Mouse (Mus musculus) left cerebral cortex, adult 9 months (tissue): ENCODE measurements around the gene Slc16a10.

Experiments used
- DNase-seq, 2 experiments: peaks; one replicate each; pipeline ENCODE4 v3.0.0; 2022; ENCODE audit warnings: low spot score in 2 of 2

Gene Slc16a10

DNA sequence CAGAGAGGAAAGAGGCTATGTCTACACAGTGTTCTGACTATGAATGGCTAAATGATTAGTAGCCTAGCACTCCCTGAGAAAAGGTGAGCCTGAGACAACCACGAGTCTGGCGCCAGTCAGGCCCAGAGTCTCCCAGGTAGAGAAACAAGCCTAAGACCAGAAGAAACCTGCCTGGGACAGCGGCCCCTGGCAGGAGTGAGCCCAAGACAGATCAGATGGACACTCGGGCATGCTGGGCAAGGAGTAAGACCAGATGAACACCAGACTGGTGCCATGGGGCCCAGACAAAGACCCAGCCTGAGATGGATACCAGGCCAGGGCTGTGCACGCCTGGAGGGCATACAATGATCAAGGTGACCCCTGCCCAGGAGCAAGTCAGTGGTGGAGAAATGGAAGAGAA lies 32.5 kb downstream of the Slc16a10 start:
- no peak for DNase-seq

DNA sequence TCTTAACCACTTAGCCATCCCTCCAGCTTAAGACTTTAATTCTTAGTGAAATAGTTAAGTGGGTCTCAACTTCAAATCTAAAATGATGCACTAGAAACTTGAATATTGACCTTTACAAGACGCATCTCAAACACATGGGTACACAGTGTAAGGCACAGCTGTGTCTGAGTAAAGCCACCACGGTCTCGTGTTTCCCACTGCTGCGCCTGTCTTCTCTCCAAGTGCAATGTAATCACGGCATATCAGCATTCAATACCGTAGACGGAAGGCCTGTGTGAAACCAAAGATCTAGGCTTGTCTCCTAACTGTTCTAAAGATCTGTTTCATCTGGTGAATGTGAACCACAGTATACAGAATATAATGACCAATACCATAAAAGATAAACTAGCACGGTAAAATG lies 33.1 kb downstream of the Slc16a10 start:
- no peak for DNase-seq

DNA sequence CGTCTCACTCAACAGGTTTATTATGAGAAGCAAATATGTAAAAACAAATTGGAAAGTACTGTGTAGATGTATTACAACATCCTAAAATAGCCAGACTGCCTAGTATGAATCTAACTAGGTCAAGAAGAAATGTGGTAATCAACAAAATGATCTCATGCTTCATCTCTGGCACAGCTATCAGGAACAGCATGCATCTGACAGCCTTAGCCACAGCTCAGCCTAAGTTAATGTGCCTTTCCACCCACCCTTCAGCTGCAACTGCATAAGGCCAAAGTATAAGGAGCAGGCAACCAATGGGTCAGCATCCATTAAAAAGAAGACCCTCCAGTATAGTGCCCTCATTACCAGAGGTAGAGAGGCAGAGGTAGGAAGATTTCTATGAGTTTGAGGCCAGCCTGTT lies 34.1 kb downstream of the Slc16a10 start:
- peak in 1 of 2 experiments; percentile 42 for DNase-seq

DNA sequence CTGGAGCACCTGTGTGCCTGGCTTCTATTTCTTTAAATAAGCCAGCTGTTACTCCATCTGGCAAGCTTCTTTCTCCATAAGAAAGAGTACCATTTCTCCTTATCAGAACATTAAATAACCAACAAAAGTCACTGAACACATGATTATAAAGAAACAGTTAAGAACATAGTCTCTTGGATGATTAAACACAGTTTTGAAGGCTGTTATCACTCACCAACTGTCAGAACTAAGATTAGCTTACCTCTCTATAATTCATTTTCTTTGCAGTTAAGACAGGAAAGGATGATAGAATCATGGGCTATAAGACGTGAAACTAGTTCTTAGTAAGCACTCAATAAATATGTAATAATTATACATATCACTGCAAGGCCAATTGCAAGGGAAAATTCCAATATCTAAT lies 36.9 kb downstream of the Slc16a10 start:
- DNase-seq = no peak

DNA sequence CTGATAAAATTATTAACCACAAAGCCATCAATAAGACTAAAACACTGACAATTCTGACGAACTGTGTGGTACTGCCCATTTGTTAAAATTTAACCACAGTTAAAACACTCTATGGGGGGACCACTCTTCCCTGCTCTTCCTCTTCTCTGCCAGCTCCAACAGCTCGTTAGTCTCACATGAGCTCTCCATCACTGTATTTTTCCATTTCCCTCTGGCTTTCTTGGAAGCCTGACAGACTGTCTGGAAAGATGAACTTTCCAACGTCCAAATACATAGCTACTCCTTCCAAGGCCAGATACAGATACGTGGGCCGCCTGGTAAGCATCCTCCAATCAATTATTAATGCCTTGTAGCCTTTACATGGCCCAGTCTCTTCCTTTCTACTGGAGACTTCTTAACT lies 38.3 kb downstream of the Slc16a10 start:
- DNase-seq = no peak

DNA sequence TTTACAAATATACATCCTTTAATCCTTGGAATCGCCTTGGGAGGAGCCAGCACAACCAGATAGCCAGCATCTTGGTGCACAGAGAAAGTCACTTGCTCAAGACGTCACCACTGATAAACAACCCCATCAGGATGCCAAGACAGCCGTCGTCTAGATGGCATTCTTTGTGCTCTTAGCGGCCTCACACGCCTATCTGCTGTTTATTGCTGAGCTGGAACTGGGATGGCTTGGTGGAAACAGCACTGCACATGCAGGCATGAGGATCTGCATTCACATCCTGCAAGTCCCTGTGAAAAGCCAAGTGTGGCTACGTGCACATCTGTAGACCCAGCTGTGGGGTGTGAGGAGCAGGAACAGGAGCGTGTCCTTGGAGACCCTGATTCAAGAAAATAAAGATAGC lies 39.1 kb downstream of the Slc16a10 start:
- no peak for DNase-seq

DNA sequence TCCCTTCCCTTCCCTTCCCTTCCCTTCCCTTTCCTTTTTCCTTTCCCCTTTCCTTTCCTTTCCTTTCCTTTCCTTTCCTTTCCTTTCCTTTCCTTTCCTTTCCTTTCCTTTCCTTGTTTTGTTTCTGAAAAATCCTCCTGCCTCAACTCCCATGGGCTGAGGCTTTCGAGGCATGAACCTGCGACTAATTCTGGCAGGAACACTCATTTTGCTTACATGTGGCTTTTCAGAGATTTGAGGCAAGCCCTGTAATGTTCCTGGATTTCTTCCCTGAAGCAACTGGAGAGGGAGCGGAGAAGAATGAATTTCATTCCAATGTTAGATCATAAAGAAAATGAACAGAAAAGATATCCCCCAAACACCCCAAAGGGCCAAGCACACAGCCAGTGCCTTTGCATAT lies 39.9 kb downstream of the Slc16a10 start:
- DNase-seq = no peak

DNA sequence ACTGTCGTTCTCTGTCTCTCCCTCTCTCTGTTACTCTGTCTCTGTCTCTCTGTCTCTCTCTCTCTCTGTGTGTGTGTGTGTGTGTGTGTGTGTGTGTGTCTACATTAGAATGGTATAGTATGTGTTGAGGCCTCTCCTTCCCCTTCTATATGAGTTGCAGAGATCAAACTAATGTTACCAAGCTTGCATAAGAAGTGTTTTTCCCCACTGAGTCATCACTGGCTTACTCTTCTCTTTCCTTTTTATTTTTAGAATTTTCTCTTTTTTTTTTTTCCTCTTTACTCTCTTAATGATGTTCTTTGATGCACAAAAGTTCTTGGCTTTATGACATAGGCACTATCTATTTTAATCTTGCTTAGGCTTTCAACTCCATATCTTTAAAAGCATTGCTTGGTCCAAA lies 43.6 kb downstream of the Slc16a10 start:
- no peak for DNase-seq

DNA sequence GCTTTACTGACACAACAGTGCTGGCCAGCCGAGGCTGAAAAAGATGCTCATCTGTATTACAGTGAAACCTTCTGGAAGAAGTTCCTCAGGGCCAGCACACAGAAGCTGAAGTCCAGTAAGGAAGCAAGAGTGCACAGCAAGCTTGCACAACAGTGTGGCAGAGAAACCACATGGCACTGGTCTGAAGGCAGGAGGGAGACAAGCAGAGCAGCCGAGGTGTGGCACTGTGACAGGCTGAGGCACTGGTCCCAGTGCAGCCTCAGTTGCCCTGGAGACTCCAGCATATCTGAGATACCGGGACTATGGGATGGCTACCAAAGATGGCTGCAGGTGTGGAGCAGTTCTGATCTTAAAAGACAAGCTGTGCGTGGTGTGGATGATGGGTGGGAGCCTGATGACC lies 44.5 kb downstream of the Slc16a10 start:
- DNase-seq = no peak

DNA sequence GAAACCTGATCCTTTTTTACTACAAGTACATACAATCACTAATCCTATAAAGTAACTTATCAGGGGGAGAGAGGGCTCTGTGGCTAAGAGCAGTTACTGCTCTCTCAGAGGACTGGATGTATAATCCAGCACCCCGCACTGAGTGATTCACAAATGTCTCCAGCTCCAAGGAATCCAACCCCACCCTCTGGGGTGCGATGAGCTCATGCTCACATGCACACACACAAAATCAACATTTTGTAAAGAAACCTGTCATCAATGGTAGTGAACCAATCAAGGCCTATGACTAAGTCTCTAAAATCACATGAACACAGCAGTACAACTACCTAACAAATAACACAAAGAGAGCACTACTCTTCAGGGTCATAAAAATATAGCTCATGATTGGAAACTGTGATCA lies 47.3 kb downstream of the Slc16a10 start:
- DNase-seq = no peak

DNA sequence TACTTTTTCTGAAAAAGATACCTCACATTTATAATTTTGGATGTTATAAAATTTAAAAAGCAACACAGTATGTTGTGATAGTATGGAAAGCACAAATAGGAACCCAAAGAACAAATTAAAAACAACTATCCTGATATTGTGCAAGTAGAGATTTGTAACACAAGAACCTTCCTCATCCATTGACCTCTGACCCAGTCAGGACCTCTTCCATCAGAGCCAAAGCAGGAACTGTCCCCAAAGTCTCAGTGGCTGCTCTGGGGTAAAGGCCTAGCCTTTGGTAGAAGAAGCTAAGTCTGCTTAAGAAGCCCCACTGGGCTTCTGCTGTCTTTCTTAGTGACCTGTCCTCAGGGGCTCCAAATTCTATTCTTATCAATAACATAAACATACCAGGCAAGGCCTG lies 48.5 kb downstream of the Slc16a10 start:
- DNase-seq = no peak

DNA sequence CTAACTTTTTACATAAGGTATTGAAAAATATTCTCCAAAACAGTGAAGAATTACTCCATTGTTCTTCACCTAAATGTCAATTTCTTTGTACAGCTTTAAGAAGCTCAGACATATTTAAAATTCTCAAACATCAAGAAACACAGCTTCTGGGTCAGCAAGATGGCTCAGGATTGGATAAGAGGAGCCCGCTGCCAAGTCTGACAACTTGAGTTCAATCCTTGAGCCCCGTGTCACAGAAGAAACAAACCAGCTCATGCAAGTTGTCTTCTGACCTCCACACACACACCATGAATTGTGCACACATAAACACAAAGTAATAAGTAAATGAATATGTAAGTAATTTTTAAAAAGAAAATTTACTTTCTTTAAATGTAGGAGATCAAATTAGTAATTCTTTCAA lies 50.6 kb downstream of the Slc16a10 start:
- no peak for DNase-seq

DNA sequence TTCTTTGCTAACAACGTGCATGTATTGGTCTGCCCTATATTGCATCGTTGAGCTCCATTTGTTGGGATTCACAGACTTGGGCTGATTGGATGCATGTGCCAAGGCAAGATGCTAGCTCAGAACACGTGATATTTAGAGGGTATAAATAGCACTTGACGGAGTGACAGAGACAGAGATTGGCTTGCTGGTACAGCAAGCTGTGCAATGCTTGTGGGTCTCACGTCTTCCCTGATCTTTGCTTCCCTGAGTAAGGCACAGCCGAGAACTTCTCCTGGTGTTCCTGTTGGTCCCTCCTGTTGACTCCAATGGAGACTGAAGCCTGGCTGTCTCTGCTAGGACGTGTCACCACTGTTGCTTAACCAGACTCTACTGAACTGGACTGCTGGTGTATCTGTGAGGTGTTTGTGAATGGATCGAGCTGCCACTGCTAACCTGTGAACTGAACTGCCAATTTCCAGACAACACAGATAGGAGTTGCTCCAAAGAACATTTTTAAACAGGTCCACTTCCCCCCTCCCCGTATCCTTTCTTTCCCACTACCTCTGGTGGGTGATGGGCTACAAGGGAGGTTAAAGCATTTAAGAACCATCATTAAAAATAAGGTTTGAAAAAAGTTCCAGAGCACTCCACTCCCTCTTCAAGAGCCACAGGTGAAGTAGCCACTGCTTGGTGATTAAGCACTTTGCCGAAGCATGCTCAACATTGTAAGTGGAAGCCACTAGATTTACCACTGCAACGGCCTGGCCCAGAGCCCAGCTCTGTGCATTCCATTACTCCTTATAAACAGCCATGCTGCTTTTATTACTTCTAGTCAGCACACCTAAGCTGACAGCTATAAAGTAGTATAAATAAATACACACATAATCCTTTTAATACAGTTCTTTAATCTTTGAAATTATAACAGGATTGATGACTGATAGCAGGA lies 51.3 kb downstream of the Slc16a10 start:
- no peak for DNase-seq

DNA sequence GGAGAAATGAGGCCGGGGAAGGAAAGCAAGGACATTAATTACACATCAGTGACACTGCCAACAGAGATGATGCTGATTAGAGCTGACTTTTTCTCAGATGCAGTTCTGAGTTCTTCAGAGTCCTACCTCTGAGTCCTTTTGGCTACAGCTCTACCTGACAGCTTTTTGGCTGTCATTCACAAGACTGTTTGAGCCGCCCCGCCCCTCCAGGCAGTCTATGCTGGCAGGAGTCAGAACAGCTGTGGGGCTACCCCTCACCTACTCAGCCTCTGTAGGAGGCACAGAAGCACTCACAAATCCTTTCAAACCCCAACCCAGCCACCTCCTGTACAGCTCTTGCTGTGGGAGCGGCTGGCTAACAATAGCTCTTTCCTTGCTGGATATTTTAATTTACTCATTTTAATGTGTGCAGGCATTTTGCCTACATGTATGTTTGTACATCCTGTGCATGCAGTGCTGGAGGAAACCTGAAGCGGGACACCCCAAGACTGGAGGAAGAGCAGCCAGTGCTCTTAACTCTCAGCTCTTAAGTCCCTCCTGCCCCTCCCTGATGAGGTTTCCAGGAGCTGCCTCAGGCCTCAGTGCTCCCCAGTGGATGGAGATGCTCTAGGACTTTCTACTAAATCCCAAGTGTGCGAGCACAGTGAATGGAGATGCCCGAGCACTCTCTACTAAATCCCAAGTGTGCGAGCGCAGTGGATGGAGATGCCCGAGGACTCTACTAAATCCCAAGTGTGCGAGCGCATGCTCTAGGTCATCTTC lies 57.5 kb downstream of the Slc16a10 start:
- DNase-seq = no peak

DNA sequence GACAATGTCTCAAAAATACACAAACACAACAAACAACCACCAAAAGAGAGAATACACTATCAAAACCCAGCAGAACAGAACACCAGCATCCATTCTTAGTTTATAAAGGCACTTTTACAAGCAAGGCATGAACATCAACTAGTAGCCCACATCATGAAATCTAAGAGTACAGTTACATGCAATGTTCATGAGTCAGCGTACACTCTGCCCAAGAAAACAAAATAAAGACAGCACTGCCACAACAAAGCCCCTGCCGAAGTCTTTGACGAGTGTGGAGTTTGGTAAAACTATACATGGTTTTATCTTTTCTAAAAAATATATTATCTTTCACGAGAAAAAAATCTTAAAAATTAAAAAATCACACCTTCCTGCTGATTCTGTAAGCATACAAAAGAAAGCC lies 58.5 kb downstream of the Slc16a10 start:
- DNase-seq = no peak

DNA sequence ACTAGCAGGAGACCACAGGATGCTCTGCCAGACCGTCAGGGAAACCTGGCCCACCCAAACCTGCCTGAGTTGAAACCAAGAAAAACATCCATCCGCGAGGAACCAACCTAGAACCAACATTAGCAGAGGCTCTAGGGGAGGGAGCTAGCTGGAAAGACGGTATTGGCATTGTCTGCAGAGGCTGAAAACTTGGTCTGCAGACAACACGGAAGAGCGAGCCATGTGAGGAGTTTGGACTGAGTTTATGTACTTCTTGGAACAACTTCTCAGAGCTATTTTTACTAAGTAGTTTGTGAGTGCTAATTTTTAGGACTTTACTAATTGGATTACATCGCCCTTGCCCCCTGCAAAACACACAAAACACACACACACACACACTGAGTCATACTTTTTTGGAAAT lies 59.4 kb downstream of the Slc16a10 start:
- DNase-seq = no peak

DNA sequence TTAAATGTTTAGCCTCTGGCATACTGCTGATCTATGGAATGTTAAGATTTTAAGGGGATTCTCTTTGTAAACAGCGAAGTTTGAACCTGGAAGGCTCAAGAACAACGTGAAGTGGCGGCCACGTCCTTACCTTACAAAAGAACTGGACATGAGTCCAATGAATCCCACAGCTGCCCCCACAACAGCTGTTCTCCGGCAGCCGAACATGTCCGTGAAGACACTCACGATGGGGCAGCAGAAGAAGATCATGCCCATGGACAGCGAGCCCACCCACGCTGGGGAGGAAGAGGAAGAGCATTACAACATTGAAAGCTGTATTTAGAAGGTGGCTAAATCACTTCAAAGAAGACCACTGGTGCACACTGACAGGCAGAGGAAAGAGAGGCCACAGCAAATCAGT lies 61.5 kb downstream of the Slc16a10 start:
- DNase-seq = no peak

DNA sequence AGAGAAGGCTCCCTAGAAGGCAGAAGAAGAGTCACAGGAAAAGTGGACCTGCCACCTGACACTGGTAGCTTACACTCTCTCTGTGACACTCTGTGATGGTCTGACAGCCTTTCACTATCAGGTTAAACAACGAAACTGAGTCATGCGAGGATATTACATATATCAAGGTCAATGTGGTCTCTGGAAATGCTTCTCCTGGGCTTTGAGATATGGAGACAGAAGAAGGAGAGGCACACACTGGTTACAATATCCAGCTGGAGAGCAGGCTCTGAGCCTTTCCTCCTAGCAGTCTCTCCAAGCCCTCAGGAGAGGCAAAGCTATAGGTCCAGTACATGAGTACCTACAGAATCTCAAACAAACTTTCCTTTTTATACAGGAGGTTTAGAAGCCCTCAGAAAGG lies 62.8 kb downstream of the Slc16a10 start:
- no peak for DNase-seq

DNA sequence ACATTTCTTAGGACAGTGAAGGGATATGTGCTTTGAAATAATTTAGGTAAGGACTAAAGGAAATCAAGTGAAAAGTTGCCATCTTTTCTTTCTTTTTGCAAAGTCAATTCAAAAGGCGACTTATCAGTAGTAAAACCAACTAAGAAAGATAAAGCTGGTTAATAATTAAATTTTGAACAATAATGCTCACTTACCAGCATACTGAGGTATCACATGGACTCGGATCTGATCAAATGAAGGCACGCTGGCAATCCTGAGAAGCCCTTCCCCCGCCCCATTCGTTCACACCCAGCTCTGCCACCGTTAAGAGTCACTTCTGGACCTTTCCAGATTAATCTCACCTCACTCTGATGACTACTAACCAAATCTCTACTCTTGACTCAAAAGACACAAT lies 64.1 kb downstream of the Slc16a10 start:
- no peak for DNase-seq

DNA sequence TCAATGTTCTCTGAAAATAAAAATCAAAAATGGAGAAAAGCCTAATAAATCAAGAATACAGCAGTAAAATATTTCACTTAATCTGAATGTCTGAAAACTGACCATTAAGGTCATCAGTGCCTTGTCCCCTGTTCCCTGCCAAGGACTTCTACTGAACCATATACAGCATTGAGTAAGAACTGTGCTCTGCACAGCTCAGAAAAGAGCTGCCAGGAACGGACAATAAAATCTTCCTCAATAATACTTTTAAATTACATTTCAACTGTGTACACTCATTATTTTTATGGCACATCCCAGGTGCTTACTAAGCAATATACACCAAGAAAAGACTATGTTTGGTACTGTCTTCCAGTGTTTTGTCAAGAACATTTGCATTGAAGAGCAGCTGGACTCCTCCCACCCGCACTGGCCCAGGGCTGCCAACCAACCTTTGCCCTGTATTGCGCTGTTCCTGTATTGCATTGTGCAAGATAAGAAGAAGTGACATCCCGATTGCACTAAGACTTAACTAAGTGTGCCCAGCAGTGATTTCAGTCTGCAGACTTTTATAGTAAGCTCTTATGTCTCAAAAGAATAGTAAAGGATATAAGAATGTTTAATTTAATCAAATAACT lies 64.6 kb downstream of the Slc16a10 start:
- DNase-seq = no peak

DNA sequence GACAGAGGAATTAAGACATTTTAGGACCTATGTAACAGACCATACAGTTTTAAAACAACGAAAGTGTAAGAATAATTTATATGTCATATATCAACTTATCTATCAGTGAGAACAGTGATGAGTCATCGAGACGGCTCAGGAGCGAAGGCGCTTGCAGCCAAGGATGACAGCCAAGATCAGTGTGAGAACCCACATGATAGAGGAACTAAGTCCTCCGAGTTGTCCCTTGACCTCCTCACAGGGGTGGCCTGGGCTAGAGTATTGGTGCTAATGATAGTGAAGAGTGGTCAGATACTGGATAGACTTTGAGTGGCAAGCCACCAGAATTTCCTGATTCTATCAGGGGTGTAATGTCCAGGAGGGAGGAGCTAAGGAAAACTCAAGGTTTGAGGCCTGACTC lies 68.5 kb downstream of the Slc16a10 start:
- DNase-seq = no peak

DNA sequence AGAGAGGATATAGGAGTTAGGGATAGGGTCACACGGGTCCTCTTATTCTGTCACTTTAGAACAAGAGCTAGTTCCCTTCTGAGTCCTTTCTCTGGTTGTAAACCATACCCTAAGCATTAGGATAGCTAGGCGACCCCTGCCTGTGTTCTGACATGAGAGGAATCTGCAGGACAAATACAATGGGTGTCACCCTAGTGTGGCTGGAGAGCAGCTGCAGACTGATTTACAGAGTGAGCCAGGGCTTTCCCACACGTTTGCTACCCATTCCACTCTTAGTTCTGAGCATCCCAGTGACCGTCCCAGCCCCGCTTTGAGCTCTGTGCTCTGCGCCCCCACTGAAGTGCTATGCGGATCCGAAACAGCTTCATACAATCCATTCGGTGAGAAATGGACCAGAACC lies 71.4 kb downstream of the Slc16a10 start:
- no peak for DNase-seq

DNA sequence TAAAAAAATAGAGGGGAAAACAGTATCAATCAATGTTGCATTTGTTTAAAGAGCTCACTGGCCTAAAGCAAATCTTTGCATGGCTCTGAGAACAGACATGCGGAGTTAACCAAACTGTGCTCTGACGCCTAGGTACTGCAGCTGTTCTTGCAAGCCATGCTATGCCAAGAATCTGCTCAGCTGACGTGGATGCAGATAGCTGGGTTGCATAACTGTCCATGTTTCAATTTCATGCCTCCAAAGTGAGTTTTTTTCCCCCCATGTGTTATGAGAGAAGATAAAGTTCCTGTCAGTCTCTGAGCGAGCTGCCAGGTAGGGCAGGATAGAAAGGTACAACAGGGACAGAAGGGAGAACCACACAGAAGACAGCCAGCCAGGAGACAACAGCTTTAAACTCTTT lies 72.8 kb downstream of the Slc16a10 start:
- DNase-seq = peak in 1 of 2 experiments; percentile 44
